Mouse (Mus musculus) embryonic fibroblast, embryonic 13.5 days (primary cell): ENCODE data around the gene C77080.

ENCODE experiments used
- CTCF ChIP-seq: IDR thresholded peaks from 2 replicates; pipeline ENCODE4 v1.5.1; 2011; ENCODE audit warnings: mild to moderate bottlenecking, control low read depth, low read length, moderate library complexity, borderline replicate concordance; ENCODE audit not compliant: insufficient read depth
- POLR2A ChIP-seq: IDR thresholded peaks from 2 replicates; pipeline ENCODE4 v1.6.1; 2011; ENCODE audit warnings: low read depth, mild to moderate bottlenecking, control low read depth, low read length, moderate library complexity

- TF ChIP-seq CTCF: no peak
- no peak for TF ChIP-seq POLR2A
Measured at GRCm38 (mm10) chr4:129226441-129226963, 34.7 kb downstream of the C77080 start.
